Mouse (Mus musculus) heart, embryonic 12.5 days (tissue): ENCODE results near the gene Tepsin. TPM values are rescaled to one million over a fixed set of nuclear protein-coding genes. Genes with fewer than 3 reads are reported as not detected.

Experiments used
- ATAC-seq: fragments of 200-750 bp; cut with Nextera tagmentation; 2 replicates; pipeline ENCODE4 v1.8.0; 2017; ENCODE audit warnings: moderate TSS enrichment, moderate library complexity; ENCODE audit not compliant: insufficient number of reproducible peaks, low FRiP score
- H3K27ac ChIP-seq: fragments of 300-500 bp; sonication (generic); 2 replicates; pipeline ENCODE4 v1.5.1; 2016; ENCODE audit warnings: mild to moderate bottlenecking, moderate library complexity; ENCODE audit not compliant: poor library complexity, severe bottlenecking
- H3K27me3 ChIP-seq: fragments of 300-500 bp; sonication (generic); replicated peaks from 2 replicates; pipeline ENCODE4 v1.6.1; 2016; ENCODE audit warnings: mild to moderate bottlenecking, moderate library complexity
- H3K36me3 ChIP-seq: fragments of 300-500 bp; sonication (generic); 2 replicates; pipeline ENCODE4 v1.6.1; 2016; ENCODE audit warnings: mild to moderate bottlenecking, moderate library complexity
- H3K4me1 ChIP-seq: fragments of 300-500 bp; sonication (generic); replicated peaks from 2 replicates; pipeline ENCODE4 v1.6.1; 2016; ENCODE audit warnings: mild to moderate bottlenecking
- H3K4me2 ChIP-seq: fragments of 300-500 bp; sonication (generic); 2 replicates; pipeline ENCODE4 v1.6.1; 2016; ENCODE audit warnings: mild to moderate bottlenecking, moderate library complexity
- H3K4me3 ChIP-seq: fragments of 300-500 bp; sonication (generic); 2 replicates; pipeline ENCODE4 v1.5.1; 2016; ENCODE audit warnings: mild to moderate bottlenecking
- H3K9ac ChIP-seq: fragments of 300-500 bp; sonication (generic); 2 replicates; pipeline ENCODE4 v1.6.1; 2016; ENCODE audit warnings: mild to moderate bottlenecking, moderate library complexity
- H3K9me3 ChIP-seq: fragments of 300-500 bp; sonication (generic); replicated peaks from 2 replicates; pipeline ENCODE4 v1.6.1; 2016; ENCODE audit warnings: mild to moderate bottlenecking, moderate library complexity
- WGBS: fragments of 180-500 bp; shearing (Covaris S2); methylation state at CpG from one replicate; pipeline ENCODE4 v1.1.7; 2016; 5-methylcytosine and 5-hydroxymethylcytosine counted together
- polyA plus RNA-seq: library from polyadenylated mRNA; unstranded; fragments of >200 nt; fragmentation: Nextera tagmentation; extraction: Ambion mirVana; gene quantifications from 2 replicates; pipeline ENCODE4 v1.2.1, GENCODE M21; 2016

Tepsin gene
- polyA plus RNA-seq, 1 experiment from 2014 or later, result 15.5 TPM

GRCm38 (mm10) chr11:120072986-120073647 lies 25.4 kb downstream of the Tepsin start:
- no peak overlapping the region for H3K4me3 ChIP-seq
- no peaks in the 10 kb centered on the region for H3K9me3 ChIP-seq
- whole genome bisulfite sequencing, result 83% methylated on average over 9 of the region's 9 CpGs
- H3K27me3 ChIP-seq, result no peaks in the 10 kb centered on the region
- H3K4me2 ChIP-seq, result no peak overlapping the region
- H3K27ac ChIP-seq, result no peak overlapping the region
- peaks cover 86% of the 10 kb centered on the region for H3K36me3 ChIP-seq
- H3K4me1 ChIP-seq, result 0 out of 2 replicates have a peak, but pooled peaks cover 5% of the 10 kb centered on the region
- no peak for ATAC-seq
- no peak overlapping the region for H3K9ac ChIP-seq

GRCm38 (mm10) chr11:120071731-120072320 lies 26.7 kb downstream of the Tepsin start:
- ATAC-seq, result no peak
- H3K9me3 ChIP-seq, result no peaks in the 10 kb centered on the region

GRCm38 (mm10) chr11:120071065-120071464 lies 27.5 kb downstream of the Tepsin start:
- Histone ChIP-seq H3K36me3 (peaks cover 85% of the 10 kb centered on the region), H3K4me1 (0 out of 2 replicates have a peak, but pooled peaks cover 8% of the 10 kb centered on the region), H3K4me2 (no peak overlapping the region), H3K9me3 (no peaks in the 10 kb centered on the region), H3K9ac (no peak overlapping the region), H3K4me3 (no peak overlapping the region), H3K27ac (no peak overlapping the region), H3K27me3 (no peaks in the 10 kb centered on the region)
- 69% methylated on average over 12 of the region's 12 CpGs for WGBS
- ATAC-seq, result no peak

More at GRCm38 (mm10) chr11:120071731-120072320, 26.7 kb downstream of the Tepsin start:
- Histone ChIP-seq H3K36me3 (peaks cover 87% of the 10 kb centered on the region), H3K27me3 (no peaks in the 10 kb centered on the region), H3K4me1 (0 out of 2 replicates have a peak, but pooled peaks cover 5% of the 10 kb centered on the region), H3K27ac (no peak overlapping the region), H3K4me2 (no peak overlapping the region), H3K4me3 (no peak overlapping the region), H3K9ac (no peak overlapping the region)
- 86% methylated on average over 7 of the region's 7 CpGs for WGBS

- no peak overlapping the region for H3K27ac ChIP-seq
- H3K27me3 ChIP-seq, result no peaks in the 10 kb centered on the region
- WGBS, result 91% methylated on average over 27 of the region's 27 CpGs
- no peak for ATAC-seq
- H3K4me1 ChIP-seq, result peaks cover 14% of the 10 kb centered on the region
- no peak overlapping the region for H3K4me3 ChIP-seq
- H3K4me2 ChIP-seq, result no peak overlapping the region
- H3K36me3 ChIP-seq, result peaks cover 79% of the 10 kb centered on the region
- no peak overlapping the region for H3K9ac ChIP-seq
- no peaks in the 10 kb centered on the region for H3K9me3 ChIP-seq
Measured at GRCm38 (mm10) chr11:120070286-120070930, 28.1 kb downstream of the Tepsin start.

GRCm38 (mm10) chr11:120069261-120069660 lies 29.3 kb downstream of the Tepsin start:
- H3K27ac ChIP-seq, result no peak overlapping the region
- no peaks in the 10 kb centered on the region for H3K9me3 ChIP-seq
- WGBS, result 44% methylated on average over 11 of the region's 11 CpGs
- no peak overlapping the region for H3K9ac ChIP-seq
- no peak for ATAC-seq
- H3K4me3 ChIP-seq, result no peak overlapping the region
- H3K36me3 ChIP-seq, result peaks cover 76% of the 10 kb centered on the region
- peaks cover 16% of the 10 kb centered on the region for H3K4me1 ChIP-seq
- H3K27me3 ChIP-seq, result no peaks in the 10 kb centered on the region
- H3K4me2 ChIP-seq, result no peak overlapping the region

- Histone ChIP-seq H3K9ac (no peak overlapping the region), H3K27ac (no peak overlapping the region), H3K4me3 (no peak overlapping the region), H3K9me3 (no peaks in the 10 kb centered on the region), H3K36me3 (peaks cover 77% of the 10 kb centered on the region), H3K4me1 (peaks cover 16% of the 10 kb centered on the region), H3K27me3 (no peaks in the 10 kb centered on the region), H3K4me2 (no peak overlapping the region)
- 66% methylated on average over 17 of the region's 17 CpGs for WGBS
- 0 out of 2 replicates have a peak, but pooled peaks have one; percentile 17 for ATAC-seq
Measured at GRCm38 (mm10) chr11:120067834-120068233, 30.7 kb downstream of the Tepsin start.

- H3K36me3 ChIP-seq, result peaks cover 52% of the 10 kb centered on the region
- peak overlapping the region; percentile 46 for H3K4me2 ChIP-seq
- H3K9ac ChIP-seq, result peak overlapping the region; percentile 25; the same call in 1 of the 2 replicates
- no peaks in the 10 kb centered on the region for H3K9me3 ChIP-seq
- peak overlapping the region; percentile 42; the same call in 1 of the 2 replicates for H3K27ac ChIP-seq
- 25% methylated on average over 10 of the region's 10 CpGs for WGBS
- no peak overlapping the region for H3K4me3 ChIP-seq
- peaks cover 16% of the 10 kb centered on the region for H3K4me1 ChIP-seq
- ATAC-seq, result no peak
- no peaks in the 10 kb centered on the region for H3K27me3 ChIP-seq
Measured at GRCm38 (mm10) chr11:120065291-120065690, 33.2 kb downstream of the Tepsin start.

GRCm38 (mm10) chr11:120064668-120065040 lies 33.9 kb downstream of the Tepsin start:
- H3K4me1 ChIP-seq, result peaks cover 16% of the 10 kb centered on the region
- H3K9me3 ChIP-seq, result no peaks in the 10 kb centered on the region
- H3K4me2 ChIP-seq, result no peak overlapping the region
- H3K9ac ChIP-seq, result no peak overlapping the region
- no peaks in the 10 kb centered on the region for H3K27me3 ChIP-seq
- no peak overlapping the region for H3K4me3 ChIP-seq
- 86% methylated on average over 11 of the region's 11 CpGs for WGBS
- H3K27ac ChIP-seq, result no peak overlapping the region
- peaks cover 45% of the 10 kb centered on the region for H3K36me3 ChIP-seq
- ATAC-seq, result no peak

- peaks cover 41% of the 10 kb centered on the region for H3K36me3 ChIP-seq
Measured at GRCm38 (mm10) chr11:120064006-120064667, 34.4 kb downstream of the Tepsin start.

GRCm38 (mm10) chr11:120063326-120063725 lies 35.2 kb downstream of the Tepsin start:
- H3K9ac ChIP-seq, result no peak overlapping the region
- H3K4me2 ChIP-seq, result no peak overlapping the region
- H3K27me3 ChIP-seq, result no peaks in the 10 kb centered on the region
- ATAC-seq, result no peak
- WGBS, result 77% methylated on average over 5 of the region's 5 CpGs
- peaks cover 39% of the 10 kb centered on the region for H3K36me3 ChIP-seq
- peaks cover 11% of the 10 kb centered on the region for H3K4me1 ChIP-seq
- no peak overlapping the region for H3K4me3 ChIP-seq
- H3K9me3 ChIP-seq, result 0 out of 2 replicates have a peak, but pooled peaks cover under 1% of the 10 kb centered on the region
- no peak overlapping the region for H3K27ac ChIP-seq

More at GRCm38 (mm10) chr11:120064006-120064667, 34.4 kb downstream of the Tepsin start:
- Histone ChIP-seq H3K27me3 (no peaks in the 10 kb centered on the region), H3K4me3 (no peak overlapping the region), H3K4me2 (no peak overlapping the region), H3K4me1 (peaks cover 11% of the 10 kb centered on the region), H3K9me3 (no peaks in the 10 kb centered on the region), H3K27ac (no peak overlapping the region), H3K9ac (no peak overlapping the region)
- no peak for ATAC-seq
- 87% methylated on average over 13 of the region's 13 CpGs for WGBS

GRCm38 (mm10) chr11:120060634-120061033 lies 37.9 kb downstream of the Tepsin start:
- H3K4me1 ChIP-seq, result peaks cover 5% of the 10 kb centered on the region
- 0 out of 2 replicates have a peak, but pooled peaks cover 2% of the 10 kb centered on the region for H3K9me3 ChIP-seq
- no peak overlapping the region for H3K4me3 ChIP-seq
- peaks cover 18% of the 10 kb centered on the region for H3K36me3 ChIP-seq
- no peak for ATAC-seq
- no peak overlapping the region for H3K27ac ChIP-seq
- no peak overlapping the region for H3K4me2 ChIP-seq
- H3K9ac ChIP-seq, result no peak overlapping the region
- H3K27me3 ChIP-seq, result no peaks in the 10 kb centered on the region
- WGBS, result 79% methylated on average over 8 of the region's 8 CpGs
